Mouse (Mus musculus) liver, embryonic 15.5 days (tissue): ENCODE results near the gene Styk1. TPM values are rescaled to one million over a fixed set of nuclear protein-coding genes. Genes with fewer than 3 reads are reported as not detected.

Experiments used
- ATAC-seq: fragments of 200-750 bp; cut with Nextera tagmentation; 2 replicates; pipeline ENCODE4 v1.8.0; 2017; ENCODE audit warnings: moderate number of reproducible peaks, mild to moderate bottlenecking, moderate library complexity; ENCODE audit not compliant: insufficient read depth
- H3K27ac ChIP-seq: fragments of 300-500 bp; sonication (generic); replicated peaks from 2 replicates; pipeline ENCODE4 v1.5.1; 2015; ENCODE audit warnings: mild to moderate bottlenecking, inconsistent platforms
- H3K27me3 ChIP-seq: fragments of 300-500 bp; sonication (generic); 2 replicates; pipeline ENCODE4 v1.6.1; 2015; ENCODE audit warnings: mild to moderate bottlenecking, inconsistent platforms
- H3K36me3 ChIP-seq: fragments of 300-500 bp; sonication (generic); replicated peaks from 2 replicates; pipeline ENCODE4 v1.6.1; 2015; ENCODE audit warnings: moderate library complexity, mild to moderate bottlenecking, inconsistent platforms
- H3K4me1 ChIP-seq: fragments of 300-500 bp; sonication (generic); replicated peaks from 2 replicates; pipeline ENCODE4 v1.6.1; 2015; ENCODE audit warnings: inconsistent platforms
- H3K4me2 ChIP-seq: fragments of 300-500 bp; sonication (generic); 2 replicates; pipeline ENCODE4 v1.6.1; 2015; ENCODE audit warnings: moderate library complexity, mild to moderate bottlenecking, inconsistent platforms
- H3K4me3 ChIP-seq: fragments of 300-500 bp; sonication (generic); replicated peaks from 2 replicates; pipeline ENCODE4 v1.5.1; 2015; ENCODE audit warnings: mild to moderate bottlenecking, inconsistent platforms
- H3K9ac ChIP-seq: fragments of 300-500 bp; sonication (generic); 2 replicates; pipeline ENCODE4 v1.6.1; 2015; ENCODE audit warnings: moderate library complexity, mild to moderate bottlenecking, inconsistent platforms
- H3K9me3 ChIP-seq: fragments of 300-500 bp; sonication (generic); replicated peaks from 2 replicates; pipeline ENCODE4 v1.6.1; 2016; ENCODE audit warnings: inconsistent platforms
- WGBS: fragments of 180-500 bp; shearing (Covaris S2); methylation state at CpG from one replicate; pipeline ENCODE4 v1.1.7; 2015; ENCODE audit warnings: mixed read lengths; ENCODE audit not compliant: insufficient replicate concordance; 5-methylcytosine and 5-hydroxymethylcytosine counted together
- polyA plus RNA-seq: library from polyadenylated mRNA; unstranded; fragments of >200 nt; fragmentation: Nextera tagmentation; extraction: Ambion mirVana; gene quantifications from 2 replicates; pipeline ENCODE4 v1.2.1, GENCODE M21; 2015

The Styk1 gene
- 0.89 and 0.90 TPM in 2 replicates for polyA plus RNA-seq

GRCm38 (mm10) chr6:131353352-131353919 is at the start of gene Styk1:
TSS of gene Styk1 (minus strand) at chr6:131353597.
- 2% methylated on average over 16 of the region's 16 CpGs for WGBS
- Histone ChIP-seq H3K4me3 (peak within 1 kb of the TSS; percentile 30), H3K9me3 (no peaks in the 10 kb centered on the region), H3K9ac (no peak within 1 kb of the TSS), H3K4me2 (peak within 1 kb of the TSS; percentile 56), H3K36me3 (no peaks in the 10 kb centered on the region), H3K27me3 (peaks cover 48% of the 10 kb centered on the region), H3K4me1 (no peaks in the 10 kb centered on the region), H3K27ac (no peak within 1 kb of the TSS)
- ATAC-seq: peak; percentile 64

GRCm38 (mm10) chr6:131403036-131403435 is 49.6 kb upstream of the Styk1 start:
- ATAC-seq: no peak
- no peak overlapping the region for H3K4me2 ChIP-seq
- no peaks in the 10 kb centered on the region for H3K4me1 ChIP-seq
- H3K36me3 ChIP-seq: no peaks in the 10 kb centered on the region
- H3K4me3 ChIP-seq: no peak overlapping the region
- WGBS: 50% methylated on average over 2 of the region's 2 CpGs
- no peak overlapping the region for H3K27ac ChIP-seq
- no peaks in the 10 kb centered on the region for H3K9me3 ChIP-seq
- H3K27me3 ChIP-seq: peaks cover 4% of the 10 kb centered on the region; the same call in 1 of the 2 replicates
- H3K9ac ChIP-seq: no peak overlapping the region

GRCm38 (mm10) chr6:131402606-131403005 is 49.2 kb upstream of the Styk1 start:
- H3K27me3 ChIP-seq: peaks cover 4% of the 10 kb centered on the region; the same call in 1 of the 2 replicates
- no peaks in the 10 kb centered on the region for H3K4me1 ChIP-seq
- no peaks in the 10 kb centered on the region for H3K9me3 ChIP-seq
- no peak overlapping the region for H3K4me2 ChIP-seq
- no peaks in the 10 kb centered on the region for H3K36me3 ChIP-seq
- no peak for ATAC-seq
- H3K9ac ChIP-seq: no peak overlapping the region
- H3K27ac ChIP-seq: no peak overlapping the region
- H3K4me3 ChIP-seq: no peak overlapping the region

GRCm38 (mm10) chr6:131401259-131401658 is 47.9 kb upstream of the Styk1 start:
- no peak for ATAC-seq
- Histone ChIP-seq H3K9ac (no peak overlapping the region), H3K27ac (no peak overlapping the region), H3K36me3 (no peaks in the 10 kb centered on the region), H3K27me3 (peaks cover 4% of the 10 kb centered on the region; the same call in 1 of the 2 replicates), H3K4me1 (no peaks in the 10 kb centered on the region), H3K9me3 (no peaks in the 10 kb centered on the region), H3K4me2 (no peak overlapping the region), H3K4me3 (no peak overlapping the region)
- 66% methylated on average over 2 of the region's 2 CpGs for WGBS

- Histone ChIP-seq H3K4me3 (no peak overlapping the region), H3K27ac (no peak overlapping the region), H3K36me3 (no peaks in the 10 kb centered on the region), H3K4me2 (no peak overlapping the region), H3K4me1 (peaks cover 5% of the 10 kb centered on the region; the same call in 1 of the 2 replicates), H3K9me3 (no peaks in the 10 kb centered on the region), H3K27me3 (peaks cover 4% of the 10 kb centered on the region; the same call in 1 of the 2 replicates), H3K9ac (no peak overlapping the region)
- 43% methylated on average over 1 of the region's 1 CpGs for WGBS
- peak; percentile 45 for ATAC-seq
Observed at GRCm38 (mm10) chr6:131396650-131397049, 43.3 kb upstream of the Styk1 start.

- 43% methylated on average over 4 of the region's 4 CpGs for WGBS
- Histone ChIP-seq H3K4me1 (peaks cover 8% of the 10 kb centered on the region), H3K36me3 (no peaks in the 10 kb centered on the region), H3K27ac (no peak overlapping the region), H3K4me2 (no peak overlapping the region), H3K9me3 (no peaks in the 10 kb centered on the region), H3K27me3 (no peaks in the 10 kb centered on the region), H3K4me3 (no peak overlapping the region), H3K9ac (no peak overlapping the region)
- ATAC-seq: peak; percentile 38; the same call in 1 of the 2 replicates
Observed at GRCm38 (mm10) chr6:131393873-131394660, 40.7 kb upstream of the Styk1 start.

- peak; percentile 82 for ATAC-seq
- WGBS: under 1% methylated on average over 105 of the region's 107 CpGs
Observed at GRCm38 (mm10) chr6:131388040-131389021, 34.9 kb upstream of the Styk1 start, which contains the start of gene Ybx3. TSS of gene Ybx3 (minus strand) at chr6:131388476.

GRCm38 (mm10) chr6:131387221-131388039 is 34.0 kb upstream of the Styk1 start:
- no peaks in the 10 kb centered on the region for H3K9me3 ChIP-seq
- peak overlapping the region; percentile 95 for H3K4me3 ChIP-seq
- H3K4me1 ChIP-seq: peaks cover 51% of the 10 kb centered on the region
- H3K9ac ChIP-seq: peak overlapping the region; percentile 95
- H3K4me2 ChIP-seq: peak overlapping the region; percentile 84
- under 1% methylated on average over 43 of the region's 43 CpGs for WGBS
- no peaks in the 10 kb centered on the region for H3K27me3 ChIP-seq
- peak overlapping the region; percentile 95 for H3K27ac ChIP-seq
- ATAC-seq: peak; percentile 88
- H3K36me3 ChIP-seq: peaks cover 10% of the 10 kb centered on the region

More at GRCm38 (mm10) chr6:131388040-131389021, 34.9 kb upstream of the Styk1 start, which contains the start of gene Ybx3:
- Histone ChIP-seq H3K27ac (peak within 1 kb of the TSS; percentile 95), H3K4me1 (peaks cover 42% of the 10 kb centered on the region), H3K9ac (peak within 1 kb of the TSS; percentile 95), H3K4me3 (peak within 1 kb of the TSS; percentile 95), H3K4me2 (peak within 1 kb of the TSS; percentile 84), H3K9me3 (no peaks in the 10 kb centered on the region), H3K36me3 (peaks cover 3% of the 10 kb centered on the region), H3K27me3 (no peaks in the 10 kb centered on the region)

- H3K9me3 ChIP-seq: no peaks in the 10 kb centered on the region
- peaks cover 19% of the 10 kb centered on the region for H3K36me3 ChIP-seq
- H3K4me1 ChIP-seq: peaks cover 55% of the 10 kb centered on the region
- H3K4me2 ChIP-seq: peak overlapping the region; percentile 84
- H3K27me3 ChIP-seq: no peaks in the 10 kb centered on the region
- peak overlapping the region; percentile 95 for H3K9ac ChIP-seq
- no peak for ATAC-seq
- H3K27ac ChIP-seq: peak overlapping the region; percentile 95
- WGBS: 13% methylated on average over 9 of the region's 9 CpGs
- H3K4me3 ChIP-seq: peak overlapping the region; percentile 95
Observed at GRCm38 (mm10) chr6:131386416-131387019, 33.1 kb upstream of the Styk1 start.

GRCm38 (mm10) chr6:131385469-131385868 is 32.1 kb upstream of the Styk1 start:
- H3K4me3 ChIP-seq: peak overlapping the region; percentile 95
- peak overlapping the region; percentile 26 for H3K9ac ChIP-seq
- peaks cover 55% of the 10 kb centered on the region for H3K4me1 ChIP-seq
- H3K27me3 ChIP-seq: no peaks in the 10 kb centered on the region
- H3K27ac ChIP-seq: peak overlapping the region; percentile 63
- peaks cover 29% of the 10 kb centered on the region for H3K36me3 ChIP-seq
- H3K9me3 ChIP-seq: no peaks in the 10 kb centered on the region
- 81% methylated on average over 1 of the region's 1 CpGs for WGBS
- peak overlapping the region; percentile 84 for H3K4me2 ChIP-seq
- no peak for ATAC-seq
